9 mouse cellular contexts compared by ENCODE assay signal in genomic region chr11:67515020-67515911, GRCm38 (mm10).
DNase-seq lines count a peak whose midpoint lies in the region; ATAC-seq and TF ChIP-seq lines count a peak whose summit lies in the region.
"Had no signal": no experiment of that assay in that cellular context is flagged by ENCODE, and none has a peak within 500 bp of the region (broad histone marks: within the 10 kb centered on the region; RNA-seq: fewer than 3 reads in every experiment).

No protein-coding gene starts in this region.

- intact Hi-C loops in heart, postnatal 14 days (cut with DNase I) = loop anchor here (5.0 kb wide), 1 partner anchor 132 kb away; no protein-coding TSS in a partner anchor

- H3K4me1 ChIP-seq in heart, embryonic 10.5 days = peaks cover 9% of the 10 kb centered on the region
- H3K4me1 ChIP-seq in kidney, adult 2 months (ENCODE audit: control insufficient read depth, insufficient read depth, low read length) = peaks cover 5% of the 10 kb centered on the region
- H3K4me1 ChIP-seq: neural tube, embryonic 12.5 days had no signal

- WGBS in heart, embryonic 10.5 days = 37% methylated on average over 5 of the region's 5 CpGs
- 14% methylated on average over 5 of the region's 5 CpGs for WGBS in kidney, adult 2 months

- no peaks in the 10 kb centered on the region for H3K9me3 ChIP-seq in heart, embryonic 10.5 days
- H3K9me3 ChIP-seq: neural tube, embryonic 12.5 days had no signal

- no peaks in the 10 kb centered on the region for H3K27me3 ChIP-seq in heart, embryonic 10.5 days (ENCODE audit: insufficient read depth, poor library complexity, severe bottlenecking)
- no peaks in the 10 kb centered on the region for H3K27me3 ChIP-seq in kidney, adult 2 months (replicated peaks; ENCODE audit: control insufficient read depth, insufficient read depth, low read length)
- H3K27me3 ChIP-seq: neural tube, embryonic 12.5 days had no signal

- no peak for TF ChIP-seq POLR2A in kidney, adult 2 months (IDR thresholded peaks at IDR 0.05; ENCODE audit: low read depth, low read length)

- DNase-seq in heart, embryonic 10.5 days (ENCODE audit: low spot score) = no peak
- no peak for DNase-seq in heart, postnatal 14 days
- peak; percentile 81 for DNase-seq in adrenal gland, adult 8-10 months
- peak; percentile 95 for DNase-seq in kidney, adult 2 months
- DNase-seq in lung, postnatal 4 days = peak; percentile 40 to 68
- DNase-seq in cerebellum, adult 11 months = no peak
- no peak for DNase-seq in left cerebral cortex, adult 11 months (ENCODE audit: low spot score)

- 0 out of 2 replicates have a peak, but pooled peaks have one; percentile 0 for TF ChIP-seq CTCF in kidney, adult 2 months (conservative IDR thresholded peaks at IDR 0.05; ENCODE audit: insufficient read depth, insufficient read length, low read depth, low read length)

- ATAC-seq in erythroid progenitor cell, adult 5-6 weeks (replicated peaks; ENCODE audit: low FRiP score, poor library complexity, severe bottlenecking) = no peak

- 0 out of 2 replicates have a peak overlapping the region, but pooled peaks have one; percentile 33 for H3K27ac ChIP-seq in heart, embryonic 10.5 days
- peak overlapping the region; percentile 27 for H3K27ac ChIP-seq in kidney, adult 2 months (ENCODE audit: insufficient read depth, low read depth, low read length)
- H3K27ac ChIP-seq: neural tube, embryonic 12.5 days had no signal

- no peaks in the 10 kb centered on the region for H3K36me3 ChIP-seq in heart, embryonic 10.5 days
- H3K36me3 ChIP-seq in kidney, adult 2 months (ENCODE audit: control insufficient read depth, insufficient read depth, low read length) = no peaks in the 10 kb centered on the region
- H3K36me3 ChIP-seq: neural tube, embryonic 12.5 days had no signal

- H3K4me3 ChIP-seq in heart, embryonic 10.5 days = no peak overlapping the region
- no peak overlapping the region for H3K4me3 ChIP-seq in kidney, adult 2 months (ENCODE audit: insufficient read depth, low read depth, low read length)
- H3K4me3 ChIP-seq: neural tube, embryonic 12.5 days had no signal

Comparison
In these comparisons a context has a peak if more than half of its experiments do, and no peak if none do; other contexts are left out.
1. DNase-seq: peak in adrenal gland, adult 8-10 months (single experiment), kidney, adult 2 months (single experiment) and lung, postnatal 4 days (2 of 2); none in heart, embryonic 10.5 days (single experiment), heart, postnatal 14 days (0 of 2), cerebellum, adult 11 months (single experiment) and left cerebral cortex, adult 11 months (single experiment).